Mouse (Mus musculus): ENCODE data around the gene Plin5.

Gene Plin5

DNA sequence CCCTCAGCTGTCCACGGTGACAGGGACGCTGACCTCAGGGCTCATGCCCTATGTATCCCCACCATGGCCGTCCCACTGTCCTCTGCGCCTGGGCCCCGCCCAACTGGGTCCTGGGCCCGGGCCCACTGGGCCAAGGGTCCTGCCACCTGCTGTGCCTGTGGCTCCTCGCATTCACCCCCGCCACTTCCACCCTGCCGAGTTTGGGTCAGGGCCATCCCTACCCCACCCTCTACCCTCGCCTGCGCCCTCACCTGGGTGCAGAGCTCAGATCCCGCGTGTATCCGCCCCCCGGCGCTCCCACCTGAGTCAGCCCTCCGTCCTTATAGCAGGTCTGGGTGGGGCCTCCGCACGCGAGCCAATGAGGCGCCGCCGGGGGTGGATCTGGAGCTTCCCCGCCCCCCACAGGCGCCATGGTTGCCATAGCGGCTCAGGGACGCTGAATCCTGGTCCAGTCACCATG is at the start of gene Plin5:
Gene Plin5, minus strand, starts transcription at position 346 of the 460 bp plus-strand sequence.
- DNase-seq (ENCODE audit: low read depth, low spot score), result no peak

DNA sequence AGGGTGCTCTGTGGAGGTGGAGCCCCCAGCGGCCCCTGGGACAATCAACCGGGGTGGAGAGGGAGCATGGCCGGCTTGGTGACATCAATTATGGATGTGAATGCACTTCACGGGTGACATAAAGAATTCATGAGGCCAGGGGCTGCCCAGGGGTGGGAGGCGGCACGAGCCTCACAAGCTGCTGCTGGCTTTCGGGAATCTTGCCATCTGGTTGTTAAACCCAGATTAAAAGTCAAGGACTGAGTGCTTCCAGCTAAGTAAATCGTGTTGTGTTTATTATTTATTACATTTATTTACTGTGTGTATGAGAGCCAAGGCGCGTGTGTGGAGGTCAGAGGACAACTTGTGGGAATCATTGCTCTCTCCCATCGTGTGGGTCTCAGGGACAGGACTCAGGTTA is 48.3 kb upstream of the Plin5 start:
- no peak for DNase-seq (ENCODE audit: low read depth, low spot score)

DNA sequence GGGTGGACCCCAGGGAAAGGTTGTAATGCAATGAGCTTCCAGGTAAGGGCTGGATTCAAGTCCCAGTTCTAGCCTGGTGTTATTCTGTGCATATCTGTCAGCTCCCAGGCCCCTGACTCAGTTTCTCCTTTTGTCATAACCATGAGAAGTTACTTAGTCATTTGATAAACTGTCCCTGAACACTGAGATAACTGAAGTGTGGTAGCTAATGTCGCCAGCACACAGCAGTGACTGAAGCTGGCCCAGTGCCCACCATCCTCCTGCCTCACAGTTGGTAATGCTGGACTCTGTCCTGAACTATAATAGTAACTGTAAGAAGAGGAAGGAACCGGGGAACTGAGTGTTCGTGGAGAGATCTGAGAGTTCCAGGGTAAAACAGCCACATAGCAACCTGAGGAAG is 47.1 kb upstream of the Plin5 start:
- DNase-seq (ENCODE audit: low read depth, low spot score), result no peak

DNA sequence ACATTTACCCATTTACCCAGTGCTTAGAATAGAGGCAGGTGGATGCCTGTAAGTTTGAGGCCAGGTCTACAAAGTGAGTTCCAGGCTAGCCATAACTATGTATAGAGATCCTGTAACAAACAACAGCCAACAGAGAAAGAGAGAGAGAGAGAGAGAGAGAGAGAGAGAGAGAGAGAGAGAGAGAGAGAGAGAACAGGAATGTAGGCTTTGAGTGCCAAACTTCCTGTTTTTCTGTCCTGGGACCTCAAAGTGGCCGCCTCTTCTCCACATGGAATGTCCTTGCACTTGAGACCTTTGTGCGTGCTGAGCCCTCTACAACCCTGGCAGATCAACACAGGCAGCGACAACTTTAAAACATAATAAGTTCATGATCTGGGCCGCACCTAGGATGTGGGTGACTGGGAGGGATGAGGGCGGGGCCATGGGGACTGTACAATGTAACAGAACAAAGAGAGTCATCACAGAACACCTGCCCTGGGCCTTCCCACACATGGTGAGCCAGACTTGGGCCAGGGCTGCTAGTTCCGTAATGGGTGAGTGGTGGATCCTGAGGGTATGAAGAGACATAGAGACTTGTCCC is 46.2 kb upstream of the Plin5 start:
- DNase-seq (ENCODE audit: low read depth, low spot score), result no peak

DNA sequence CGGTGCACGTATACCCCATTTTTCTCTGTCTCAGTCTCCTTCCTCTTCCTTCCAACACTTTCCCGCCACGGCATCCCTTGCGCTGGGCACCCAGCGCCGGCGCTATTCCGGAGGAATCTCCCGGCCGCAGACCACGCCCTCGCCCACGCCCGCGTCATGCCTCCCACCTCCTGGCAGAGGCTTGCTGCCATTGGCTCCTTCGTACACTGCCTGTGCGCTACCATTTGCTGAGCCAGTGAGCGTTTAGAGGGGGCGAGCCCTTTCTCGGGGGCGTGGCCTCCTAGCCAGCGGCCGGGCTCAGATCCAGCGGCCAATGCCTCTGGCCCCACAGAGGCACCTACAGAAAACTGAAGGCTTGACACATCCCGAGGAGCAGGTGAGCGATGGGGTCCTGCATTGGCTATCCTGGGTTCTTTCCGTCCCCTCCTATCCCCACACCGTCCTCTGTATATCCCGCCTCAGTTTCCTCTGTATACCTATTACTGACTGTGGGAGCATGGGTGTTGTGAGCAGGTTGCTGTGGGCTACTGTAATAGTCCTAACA is 44.9 kb upstream of the Plin5 start, which contains the start of gene Tnfaip8l1:
Gene Tnfaip8l1, plus strand, starts transcription at position 247 of the 544 bp plus-strand sequence.
- peak; percentile 82 for DNase-seq (ENCODE audit: low read depth, low spot score)

DNA sequence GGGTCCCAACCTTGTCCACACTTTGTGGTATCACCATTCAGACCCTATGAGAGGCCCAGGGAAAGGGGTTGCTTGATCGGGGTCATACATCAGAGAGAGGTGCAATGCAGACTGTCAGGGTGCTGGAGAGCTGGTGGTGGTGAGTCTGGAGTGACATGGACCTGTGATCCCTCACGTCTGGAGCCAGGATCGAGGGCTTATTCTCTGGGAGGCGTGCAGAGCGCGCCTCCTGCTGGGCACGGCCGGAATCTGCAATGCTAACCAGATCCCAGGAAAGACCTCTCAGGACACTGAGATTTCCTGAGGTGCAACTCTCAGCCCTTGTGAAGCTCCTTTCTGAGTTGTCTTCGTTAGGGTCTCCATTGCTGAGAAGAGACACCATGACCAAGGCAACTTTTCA is 42.3 kb upstream of the Plin5 start:
- no peak for DNase-seq (ENCODE audit: low read depth, low spot score)

DNA sequence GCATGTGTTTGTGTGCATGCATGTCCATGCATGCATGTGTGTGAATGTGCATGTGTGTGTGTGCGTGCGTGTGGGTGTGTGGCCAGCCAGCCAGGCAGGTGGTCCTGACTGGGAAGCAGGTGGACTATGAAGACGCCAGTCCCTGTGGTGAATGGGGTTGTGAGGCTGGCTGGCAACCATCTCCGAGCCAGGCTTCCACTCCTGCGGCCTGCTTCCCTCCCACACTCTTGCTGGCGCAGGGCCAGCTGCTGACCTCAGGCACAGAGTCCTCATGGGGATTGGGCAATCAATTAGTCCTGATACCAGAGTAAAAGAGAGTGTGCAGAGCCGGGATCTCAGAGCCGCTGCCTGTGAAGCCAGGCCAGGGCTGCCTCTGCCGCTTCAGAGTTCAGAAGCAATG is 36.2 kb upstream of the Plin5 start:
- DNase-seq (ENCODE audit: low read depth, low spot score), result no peak

DNA sequence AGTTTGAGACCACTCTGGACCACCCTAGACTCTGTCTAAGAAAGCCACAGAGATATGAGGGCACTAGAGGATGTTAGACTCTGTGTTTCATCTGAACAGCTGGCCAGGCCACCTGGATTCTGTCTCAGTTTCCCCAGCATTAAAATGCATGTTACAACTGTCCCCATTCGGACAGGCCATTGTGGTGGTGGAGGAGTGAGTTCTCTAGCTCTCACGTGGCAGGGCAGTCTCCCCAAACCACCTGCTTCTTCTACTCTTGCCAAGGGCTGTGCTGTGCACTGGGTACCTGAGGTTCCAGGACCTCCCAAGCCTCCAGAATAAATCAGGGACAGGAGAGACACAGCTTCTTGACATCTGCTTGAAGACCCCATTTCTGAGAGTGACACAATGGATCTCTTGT is 32.5 kb upstream of the Plin5 start:
- no peak for DNase-seq (ENCODE audit: low read depth, low spot score)

DNA sequence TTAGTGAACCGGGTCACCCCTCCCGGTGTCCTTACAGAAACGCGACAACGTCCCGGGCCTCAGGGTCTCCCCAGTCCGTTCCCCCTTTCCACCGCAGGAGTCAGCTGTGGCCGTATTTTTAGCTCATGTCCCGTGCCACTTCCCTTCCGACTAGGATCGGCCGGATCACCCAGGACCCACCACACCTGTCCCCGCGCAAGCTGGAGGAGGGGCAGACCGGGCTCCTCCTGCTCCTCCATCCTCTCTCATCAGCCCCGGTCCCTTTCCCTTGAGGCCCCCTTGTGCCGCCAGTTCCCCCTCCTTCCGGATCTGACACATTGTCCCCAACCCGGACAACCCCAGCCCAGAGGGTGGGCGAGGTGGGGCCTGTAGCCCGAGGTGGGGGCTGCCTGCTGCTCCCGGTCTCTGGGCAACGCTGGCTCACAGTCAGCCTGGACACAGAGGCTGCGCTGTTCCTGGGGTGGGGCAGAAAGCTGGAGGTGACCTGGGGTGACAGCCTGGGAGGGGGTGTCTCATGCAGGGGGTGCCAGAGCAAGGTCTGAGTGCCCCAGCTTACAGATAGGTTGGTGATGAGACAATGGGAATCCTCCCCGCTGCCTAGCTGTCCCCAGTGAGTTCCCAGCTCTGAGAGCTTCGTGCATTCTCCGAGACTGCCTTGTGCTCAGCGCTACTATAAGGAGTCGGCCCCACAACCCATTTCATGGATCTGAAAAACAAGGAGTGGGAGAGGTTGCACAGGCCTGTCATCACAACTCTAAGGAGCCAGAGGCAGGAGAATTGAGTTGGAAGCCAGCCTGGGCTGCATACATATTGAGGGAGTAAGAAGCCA is 31.6 kb upstream of the Plin5 start:
- no peak for DNase-seq (ENCODE audit: low read depth, low spot score)

DNA sequence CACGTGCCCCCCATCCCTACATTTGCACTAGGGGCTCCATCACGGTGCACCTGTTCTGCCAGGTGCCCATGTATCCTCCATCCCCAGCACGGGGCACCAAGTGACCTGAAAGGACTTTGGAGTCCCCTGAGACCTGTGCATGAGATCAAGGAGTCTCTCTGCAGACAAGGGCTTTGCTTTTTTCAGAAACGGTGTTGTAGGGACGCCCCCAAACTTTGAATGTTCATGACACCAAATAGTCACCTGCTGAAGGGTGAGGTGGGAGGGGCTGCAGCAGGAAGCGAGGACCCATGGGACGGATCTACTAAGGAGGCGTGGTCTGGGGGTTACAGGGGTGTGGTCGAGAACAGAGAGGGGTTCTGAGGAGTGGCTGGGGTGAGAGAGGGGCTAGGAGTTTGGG is 30.9 kb upstream of the Plin5 start:
- no peak for DNase-seq (ENCODE audit: low read depth, low spot score)

DNA sequence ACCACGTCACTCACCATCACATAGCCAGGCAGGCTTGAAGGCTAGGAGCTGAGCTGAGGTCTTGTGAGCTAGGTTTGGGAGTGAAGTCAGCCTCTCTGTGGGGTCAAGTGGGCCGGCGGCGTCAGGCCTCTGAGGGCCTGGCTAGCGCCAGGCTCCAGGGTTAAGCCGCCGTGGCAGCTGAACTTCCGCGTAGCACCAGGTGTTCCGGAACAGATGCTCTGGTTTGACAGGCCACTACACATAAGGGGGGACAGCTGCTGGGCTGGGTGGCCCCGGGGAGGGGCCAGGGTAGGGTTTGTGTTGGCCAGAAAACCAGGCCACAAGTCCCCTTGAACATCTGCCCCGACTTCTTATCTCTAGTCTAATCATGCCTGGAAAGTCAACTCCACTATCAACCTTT is 30.0 kb upstream of the Plin5 start:
- DNase-seq (ENCODE audit: low read depth, low spot score), result no peak

DNA sequence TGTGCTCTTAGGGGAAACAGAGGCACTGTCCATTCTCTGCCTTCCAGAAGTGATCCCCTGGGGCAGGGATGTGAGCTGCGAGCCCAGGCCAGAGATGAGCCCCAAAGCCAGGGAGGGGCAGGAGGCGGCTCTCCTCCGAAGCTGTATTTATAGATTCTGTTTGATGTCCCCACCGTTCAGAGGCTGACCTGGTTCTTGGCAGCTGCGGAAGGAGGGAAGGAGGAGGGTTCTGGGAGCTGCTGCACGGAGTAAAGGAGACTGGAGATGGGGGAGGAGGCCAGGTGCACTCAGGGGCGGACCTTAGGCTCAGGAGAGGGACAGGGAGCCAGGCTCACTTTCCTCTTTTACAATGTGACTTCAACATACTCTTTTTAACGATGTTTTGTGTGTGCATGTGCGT is 28.7 kb upstream of the Plin5 start:
- no peak for DNase-seq (ENCODE audit: low read depth, low spot score)

DNA sequence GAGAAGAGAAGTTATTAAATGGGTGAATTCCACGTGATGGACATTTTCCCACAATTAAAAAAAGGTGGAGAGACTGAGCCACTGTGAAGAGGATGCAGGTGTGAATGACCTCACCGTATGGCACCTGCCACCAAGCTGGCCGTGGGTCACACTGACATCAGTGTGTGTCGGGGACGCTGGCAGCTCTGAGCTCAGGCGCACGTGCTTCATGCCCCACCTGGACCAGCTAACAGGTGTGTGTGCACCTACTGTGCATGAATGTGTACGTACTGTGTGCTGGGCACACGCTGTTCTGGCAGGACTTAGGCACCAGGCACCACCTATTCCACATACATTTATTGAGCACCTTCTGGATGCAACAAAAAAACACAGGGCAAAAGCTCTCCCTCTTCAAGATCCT is 27.1 kb upstream of the Plin5 start:
- no peak for DNase-seq (ENCODE audit: low read depth, low spot score)

DNA sequence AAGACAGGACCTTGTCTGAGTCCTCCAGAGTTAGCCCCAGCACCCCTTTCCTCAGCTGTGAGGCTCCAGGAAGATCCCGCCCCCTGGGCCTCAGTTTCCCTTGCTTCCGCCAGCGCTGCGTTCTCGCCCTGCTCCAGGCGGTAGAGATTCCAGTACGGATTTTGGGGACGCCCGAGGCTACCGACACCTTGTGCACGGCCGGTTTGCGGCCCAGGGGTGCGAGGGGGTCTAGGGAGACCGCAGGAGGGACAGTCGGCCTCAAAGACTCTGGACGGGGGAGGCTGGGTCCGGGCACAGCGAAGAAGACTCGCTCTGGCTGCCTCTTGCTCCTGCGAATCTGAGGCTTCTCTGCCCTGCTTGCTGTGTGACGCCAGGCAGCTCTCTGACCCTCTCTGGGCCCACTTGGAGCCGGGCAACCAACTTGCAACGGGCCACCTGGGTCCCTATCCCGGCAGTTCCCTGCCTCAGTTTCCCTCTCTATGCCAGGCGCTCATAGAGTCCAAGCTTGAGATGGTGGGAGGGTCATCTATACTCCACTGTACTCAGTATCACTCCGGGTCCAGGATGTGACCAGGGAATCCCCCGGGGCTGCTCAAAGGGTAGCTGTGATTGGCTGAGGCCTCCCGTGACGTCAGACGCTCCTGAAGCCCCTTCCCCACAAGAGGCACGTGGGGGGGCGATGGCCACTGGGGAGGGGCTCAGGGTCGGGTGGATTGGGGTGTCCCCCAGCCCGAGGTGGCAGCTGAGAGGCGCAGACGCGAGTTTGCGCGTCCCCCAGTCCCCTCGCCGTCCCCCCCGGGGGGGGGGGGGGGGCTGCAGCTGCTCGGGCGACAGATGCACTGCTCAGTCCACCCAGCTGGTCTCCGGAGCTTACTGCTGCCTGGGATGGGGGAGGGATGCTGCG is 24.6 kb upstream of the Plin5 start:
- DNase-seq (ENCODE audit: low read depth, low spot score), result no peak

DNA sequence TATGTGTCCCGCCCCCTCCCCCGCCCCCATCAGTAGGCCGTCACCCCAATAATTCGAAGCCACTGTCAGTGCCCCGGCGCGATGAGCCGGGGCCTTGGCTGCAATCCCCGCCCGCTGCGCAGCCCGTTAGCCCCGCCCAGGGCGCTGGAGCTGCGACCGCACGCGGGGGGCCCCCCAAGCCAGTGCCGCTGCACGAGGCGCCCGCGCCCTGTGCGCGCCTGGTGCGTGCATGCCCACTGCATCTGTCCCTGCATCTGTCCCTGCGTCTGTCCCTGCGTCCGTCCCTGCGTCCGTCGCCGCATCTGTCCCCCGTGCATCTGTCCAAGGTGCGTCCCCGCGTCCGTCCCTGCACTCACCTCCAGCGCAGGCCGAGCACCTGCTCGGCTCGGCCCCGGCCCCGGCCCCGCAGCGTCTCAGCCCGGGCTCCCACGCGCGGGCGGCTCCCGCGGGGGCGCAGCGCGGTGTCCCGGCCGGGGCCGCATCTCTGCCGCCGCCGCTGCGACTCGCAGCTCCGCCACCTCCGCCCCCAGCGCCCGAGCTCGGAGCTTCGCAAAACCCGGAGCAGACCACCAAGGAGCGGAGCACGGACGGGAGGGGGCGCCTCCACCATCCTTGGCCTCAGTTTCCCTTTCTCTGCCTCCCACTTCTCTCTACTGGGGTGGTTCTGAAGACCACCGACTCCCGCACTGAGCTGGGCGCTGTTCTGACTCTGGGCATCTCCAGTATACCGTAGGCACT is 22.6 kb upstream of the Plin5 start, which contains the start of gene Sema6b:
Gene Sema6b, minus strand, starts transcription at position 486 of the 738 bp plus-strand sequence.
- DNase-seq (ENCODE audit: low read depth, low spot score), result no peak

DNA sequence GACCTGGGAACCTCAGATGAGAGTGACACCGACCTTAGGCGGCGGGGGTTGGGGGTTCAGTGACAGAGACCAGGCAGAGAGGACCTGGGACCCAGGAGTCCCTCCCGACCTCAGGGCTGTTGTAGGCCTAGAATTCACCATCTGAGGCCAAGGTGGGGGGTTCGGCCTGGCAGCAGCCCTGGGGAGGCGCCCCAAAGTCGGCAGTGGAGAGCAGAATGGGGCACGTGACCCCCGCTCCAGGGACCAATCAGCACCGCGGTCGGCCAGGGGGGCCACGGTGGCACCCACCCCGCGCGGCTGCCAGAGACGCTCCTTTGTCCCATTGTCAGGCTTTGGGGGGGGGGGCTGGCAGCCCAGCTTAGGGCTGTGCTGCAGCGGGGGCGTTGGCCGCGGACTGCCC is 22.0 kb upstream of the Plin5 start:
- no peak for DNase-seq (ENCODE audit: low read depth, low spot score)

DNA sequence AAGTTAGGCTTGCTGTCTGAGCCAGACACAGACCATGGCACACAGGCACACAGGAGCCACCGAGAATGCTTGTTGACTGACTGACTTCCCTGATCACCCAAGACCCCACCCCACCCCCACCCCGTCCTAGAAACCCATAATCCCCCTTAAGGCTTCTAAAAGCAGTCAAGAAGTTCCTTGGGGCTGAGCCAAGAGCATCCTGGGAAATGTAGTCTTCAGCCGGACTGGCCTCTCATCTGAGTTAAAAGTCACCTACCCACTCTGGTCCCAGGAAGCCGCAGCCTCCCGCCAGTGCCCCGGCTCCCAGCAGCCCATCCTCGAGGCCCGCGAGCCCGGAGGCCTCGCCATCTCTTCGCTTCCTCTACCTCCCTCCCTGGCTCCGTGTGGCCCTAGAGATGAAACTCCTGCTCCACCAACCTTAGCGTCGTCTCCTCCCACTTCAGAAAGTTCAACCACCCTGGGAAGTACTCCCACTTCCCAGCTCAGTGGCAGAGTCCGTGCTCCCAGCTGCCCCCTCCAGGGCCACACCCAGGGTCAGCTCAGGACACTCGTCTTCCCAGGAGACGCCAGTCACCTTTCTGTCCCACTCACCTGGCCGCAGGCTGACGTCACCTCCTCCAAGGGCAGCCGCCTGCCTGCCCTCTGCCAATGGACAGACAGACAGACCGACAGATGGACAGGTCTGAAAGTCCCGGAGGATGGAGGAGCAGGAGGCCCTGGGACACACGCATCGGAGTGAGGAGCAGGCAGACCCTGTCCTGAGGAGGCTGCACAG is 20.6 kb upstream of the Plin5 start:
- no peak for DNase-seq (ENCODE audit: low read depth, low spot score)

DNA sequence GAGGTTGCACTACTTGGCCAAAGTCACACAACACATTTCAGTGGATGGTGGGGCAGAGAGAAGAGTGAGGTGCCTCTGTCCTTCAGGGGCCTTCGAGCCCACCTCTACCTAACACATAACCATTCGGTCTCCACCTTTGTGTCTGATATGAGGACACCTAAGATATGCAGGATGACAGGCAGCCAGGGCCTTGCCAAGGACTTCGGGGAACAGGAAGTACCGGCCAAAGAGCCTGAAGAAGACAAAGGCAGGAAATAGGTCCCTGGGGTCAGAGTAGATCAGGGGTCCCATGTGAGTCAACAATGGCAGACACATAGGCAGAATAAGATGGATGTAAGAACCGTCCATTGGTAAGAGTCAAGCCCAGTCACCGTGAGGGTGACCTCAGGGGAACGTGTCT is 19.2 kb upstream of the Plin5 start:
- DNase-seq (ENCODE audit: low read depth, low spot score), result no peak

DNA sequence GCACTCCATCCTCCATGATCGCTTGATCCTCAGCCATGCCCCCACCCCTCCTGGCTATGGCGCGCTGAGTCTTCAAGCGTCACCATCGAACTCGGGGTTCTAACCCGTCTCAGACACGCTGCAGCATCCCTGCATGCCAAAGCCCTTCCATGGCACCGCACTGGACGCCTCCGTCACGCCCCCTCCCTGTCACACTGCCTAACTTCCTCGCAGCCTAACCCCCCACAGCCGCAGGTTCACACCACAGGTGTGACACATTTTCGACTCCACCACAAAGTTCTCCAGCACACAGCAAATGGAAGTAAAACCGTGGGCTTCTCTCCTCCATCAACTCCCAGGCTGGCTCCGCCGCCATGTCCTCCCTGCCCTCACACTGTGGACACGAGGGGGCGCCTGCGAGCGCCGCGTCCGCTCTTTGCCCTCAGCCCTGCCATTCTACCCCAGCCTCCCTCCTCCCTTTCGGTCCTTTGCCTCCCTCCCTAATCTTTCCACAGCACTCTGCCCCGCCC is 17.1 kb upstream of the Plin5 start:
- DNase-seq (ENCODE audit: low read depth, low spot score), result no peak
